Mouse (Mus musculus) frontal cortex, postnatal 36 days (tissue): ENCODE data around the gene Gmcl1.

Source experiments
- DNase-seq, 2 experiments: peaks; one replicate each; pipeline ENCODE4 v3.0.0; 2022; ENCODE audit warnings: low spot score in 2 of 2

The Gmcl1 gene

DNA sequence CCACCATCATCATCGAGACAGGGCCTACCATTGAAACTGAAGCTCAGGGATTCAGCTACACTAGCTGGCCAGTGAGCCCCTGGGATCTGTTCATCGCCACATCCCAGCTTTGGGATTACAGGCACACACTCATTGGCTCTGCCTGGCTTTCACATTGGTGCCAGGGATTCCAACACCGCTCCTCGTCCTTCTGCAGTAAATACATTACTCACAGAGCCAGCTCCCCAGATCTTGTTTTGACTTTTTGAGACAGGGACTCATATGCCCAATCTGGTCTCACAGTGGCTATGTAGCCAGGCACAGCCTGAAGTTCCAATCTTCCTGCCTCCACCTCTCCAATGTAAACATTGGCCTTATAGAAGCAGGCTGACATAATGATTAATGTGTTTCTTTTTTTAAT, 3.1 kb upstream of the Gmcl1 start:
- DNase-seq, result no peak

DNA sequence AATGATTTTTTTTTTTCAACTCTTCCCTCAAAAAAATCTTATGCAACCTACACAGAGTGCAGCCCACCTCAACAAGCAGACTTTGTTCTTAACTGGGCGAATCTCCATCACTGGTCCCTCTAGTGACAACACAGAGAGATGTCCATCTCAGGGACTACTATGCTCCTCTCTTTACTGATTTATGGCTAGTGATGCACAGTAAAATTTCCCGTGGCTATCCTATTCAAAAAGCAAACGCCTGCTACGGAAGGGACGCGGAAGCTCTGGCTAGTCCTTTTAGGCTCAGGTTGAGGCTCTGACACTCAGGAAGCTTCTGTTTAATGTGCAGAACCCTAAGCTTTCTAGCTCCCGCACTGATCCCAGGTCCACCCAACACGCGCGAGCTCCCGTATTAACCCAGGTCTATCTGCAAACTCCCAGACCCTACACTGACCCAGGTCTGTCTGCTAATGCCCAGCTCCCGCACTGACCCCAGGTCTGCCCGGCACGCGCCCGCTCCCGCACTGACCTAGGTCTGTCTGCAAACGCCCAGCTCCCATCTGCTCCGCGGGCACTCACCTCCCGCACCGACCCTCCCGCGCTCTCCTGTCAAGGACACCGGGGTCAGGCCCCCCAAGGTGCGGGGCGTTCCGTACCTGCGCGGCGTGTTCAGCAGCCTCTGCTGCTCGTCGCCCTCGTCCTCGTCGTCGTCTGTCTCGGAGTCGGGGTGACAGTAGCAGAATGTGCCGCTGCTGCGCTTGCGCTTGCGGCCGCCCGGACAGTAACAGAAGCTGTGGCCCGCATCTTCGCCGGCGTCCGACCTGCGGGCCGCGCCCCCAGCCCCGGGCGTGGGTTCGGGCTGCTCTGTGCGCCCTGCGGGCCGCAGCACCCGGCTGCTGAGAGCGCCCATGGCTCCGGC, 658 bp downstream of the Gmcl1 start:
- peak; percentile 38 to 63 for DNase-seq

DNA sequence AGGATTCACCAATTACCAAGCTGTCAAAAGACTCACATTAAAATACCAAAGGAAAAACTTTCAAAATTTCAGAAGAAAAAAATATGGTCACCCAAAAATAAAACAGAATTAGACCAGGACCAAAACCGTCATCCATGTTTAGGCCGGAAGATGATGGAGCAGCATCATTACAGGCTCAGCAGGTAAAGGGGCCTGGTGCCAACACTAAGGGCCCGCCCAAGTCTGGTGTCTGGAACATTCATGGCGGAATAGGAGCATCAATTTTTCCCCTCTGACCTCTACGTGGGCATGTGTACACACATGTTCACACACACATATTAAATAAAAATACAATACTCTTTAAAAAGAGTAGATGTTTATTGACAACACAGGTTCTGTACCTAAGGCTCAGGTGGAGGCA, 4.5 kb downstream of the Gmcl1 start:
- no peak for DNase-seq

DNA sequence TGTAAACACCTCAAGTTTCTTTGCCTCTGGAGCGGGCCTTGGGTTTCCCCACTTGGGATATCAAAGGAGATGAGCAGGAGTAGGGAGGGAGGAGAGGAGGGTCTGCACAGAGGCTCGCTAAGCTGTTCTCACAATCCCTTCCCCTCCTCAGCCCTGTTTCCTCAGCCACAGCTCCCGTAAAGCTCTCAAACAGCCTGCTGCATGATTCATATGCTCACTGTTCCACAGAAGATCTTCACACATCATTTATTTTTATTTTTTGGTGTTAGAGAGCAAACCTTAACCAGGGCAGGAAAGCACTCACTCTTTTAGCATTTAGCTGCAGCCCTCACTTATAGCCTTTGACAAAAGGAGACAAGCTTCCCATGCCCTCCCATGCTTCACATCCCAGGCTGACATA, 11.2 kb downstream of the Gmcl1 start:
- DNase-seq, result peak in 1 of 2 experiments; percentile 17

DNA sequence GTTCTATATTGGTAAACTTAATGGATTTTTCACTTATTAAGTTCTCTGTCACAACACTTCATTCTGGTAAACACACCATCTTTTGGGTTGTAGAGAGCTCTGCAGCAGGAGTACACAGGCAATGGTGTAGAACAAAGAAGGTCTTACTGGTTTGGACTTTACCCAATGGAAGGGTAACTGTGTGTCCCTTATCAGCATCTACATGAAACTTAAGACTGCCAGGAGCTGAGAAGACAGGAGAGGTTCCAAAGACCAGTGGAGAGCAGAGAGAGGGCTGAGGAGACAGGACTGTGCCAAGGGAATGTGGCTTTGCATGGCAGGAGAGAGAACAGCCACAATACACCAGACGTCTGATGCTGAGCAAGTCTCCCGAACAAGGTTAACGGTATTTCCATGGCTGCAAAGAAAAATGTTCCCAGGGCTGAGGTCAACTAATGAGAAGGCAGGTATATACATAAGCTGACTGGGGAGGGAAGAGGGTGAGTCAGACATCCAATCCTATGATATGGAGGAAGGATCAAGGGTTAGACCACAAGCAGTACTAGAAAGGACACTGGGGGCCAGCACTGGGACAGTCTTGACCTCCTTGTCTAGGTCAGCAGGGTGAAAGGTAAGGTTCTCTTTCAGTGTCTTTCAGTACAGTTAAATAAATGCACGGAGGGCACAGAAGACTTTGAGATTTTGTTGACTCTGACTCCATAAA, 25.0 kb downstream of the Gmcl1 start:
- no peak for DNase-seq

DNA sequence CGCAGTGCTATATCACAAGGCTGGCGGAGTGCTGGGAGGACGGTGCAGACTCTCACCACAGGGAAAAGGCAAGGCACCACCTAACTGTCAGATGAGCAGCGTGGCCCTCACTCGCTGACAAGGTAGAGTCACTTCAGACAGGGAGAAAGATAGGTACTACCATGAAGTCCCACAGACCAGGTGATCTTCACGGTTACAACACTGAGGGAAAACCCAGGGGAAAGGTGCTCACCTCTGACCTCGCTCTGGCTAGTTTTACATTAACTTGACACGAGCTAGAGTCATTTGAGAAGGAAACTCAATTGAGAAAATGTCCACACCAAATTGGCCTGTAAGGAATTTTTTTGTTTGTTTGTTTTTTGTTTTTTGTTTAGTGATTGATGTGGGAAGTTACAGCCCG, 30.6 kb downstream of the Gmcl1 start:
- no peak for DNase-seq

DNA sequence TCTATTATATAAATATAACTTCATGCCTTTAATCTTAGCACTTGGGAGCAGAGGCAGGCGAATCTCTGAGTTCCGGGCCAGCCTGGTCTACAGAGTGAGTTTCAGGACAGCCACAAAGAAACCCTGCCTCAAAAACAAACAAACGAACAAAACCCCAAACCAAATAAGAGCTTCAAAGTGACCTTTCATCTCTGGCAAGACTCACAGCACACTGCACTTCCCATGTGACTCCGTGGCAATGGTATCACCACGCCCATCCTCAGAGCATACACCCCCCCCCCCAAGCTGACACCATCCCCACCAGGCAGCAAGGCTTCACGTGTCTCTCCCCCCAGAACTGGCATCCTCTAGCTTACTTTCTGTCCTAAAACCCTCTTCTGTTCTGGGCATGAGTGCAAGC, 35.3 kb downstream of the Gmcl1 start:
- no peak for DNase-seq

DNA sequence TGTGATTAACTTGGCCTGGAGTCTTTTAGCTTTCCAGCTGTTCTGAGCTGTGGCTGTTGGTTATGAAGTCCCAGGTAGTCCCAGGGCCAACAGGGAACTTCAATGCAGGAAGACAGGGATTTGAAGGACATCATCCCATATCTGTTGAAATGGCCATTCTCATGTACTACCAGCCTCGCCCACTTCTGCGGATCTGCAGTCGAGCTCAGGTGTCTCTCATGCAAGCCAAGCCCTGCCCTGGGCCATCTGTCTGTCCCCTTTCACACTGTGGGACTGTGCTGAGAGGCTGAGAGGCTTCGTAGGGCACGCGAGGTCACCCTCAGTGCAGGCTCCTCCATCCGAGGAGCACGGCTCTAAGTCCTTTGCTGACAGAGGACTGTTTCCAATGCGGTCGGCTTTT, 37.0 kb downstream of the Gmcl1 start:
- DNase-seq, result no peak

DNA sequence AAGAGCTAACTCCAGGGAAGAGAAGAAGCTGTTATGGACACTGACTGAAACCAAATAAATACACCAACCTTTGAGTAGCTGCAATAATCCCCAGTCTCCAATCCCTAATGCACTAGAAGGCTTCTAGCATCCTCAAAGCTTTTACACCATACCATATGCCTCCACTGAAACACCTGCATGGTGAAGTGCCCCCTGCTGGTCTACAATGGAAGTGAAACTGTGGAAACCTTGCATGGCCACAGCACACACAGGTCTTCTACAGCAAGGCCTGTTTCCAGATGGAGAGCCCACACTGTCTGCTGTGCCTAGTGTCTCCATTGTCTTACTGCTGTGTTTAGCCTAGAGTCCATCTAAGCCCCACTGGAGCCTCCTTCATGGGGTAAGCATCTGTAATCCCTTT, 38.7 kb downstream of the Gmcl1 start:
- peak; percentile 45 to 58 for DNase-seq

DNA sequence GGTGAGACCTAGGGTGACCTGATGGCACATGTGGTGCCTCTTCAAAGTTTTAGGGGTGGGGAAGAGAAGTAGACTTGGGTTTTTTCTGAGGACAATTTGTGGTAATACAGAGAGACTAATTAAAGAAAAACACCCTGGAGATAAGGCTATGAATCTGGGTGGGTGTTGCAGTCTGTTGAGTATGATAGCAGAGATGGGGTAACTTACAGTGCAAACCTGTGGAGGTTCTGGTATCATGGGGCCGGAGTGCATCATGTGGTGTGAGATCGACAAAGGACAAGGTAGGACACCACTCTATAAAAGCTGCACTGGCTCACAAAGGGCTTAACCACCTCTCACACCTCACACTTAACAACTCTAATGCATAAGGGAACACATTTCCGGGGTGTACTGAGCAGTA, 43.5 kb downstream of the Gmcl1 start:
- DNase-seq, result no peak

DNA sequence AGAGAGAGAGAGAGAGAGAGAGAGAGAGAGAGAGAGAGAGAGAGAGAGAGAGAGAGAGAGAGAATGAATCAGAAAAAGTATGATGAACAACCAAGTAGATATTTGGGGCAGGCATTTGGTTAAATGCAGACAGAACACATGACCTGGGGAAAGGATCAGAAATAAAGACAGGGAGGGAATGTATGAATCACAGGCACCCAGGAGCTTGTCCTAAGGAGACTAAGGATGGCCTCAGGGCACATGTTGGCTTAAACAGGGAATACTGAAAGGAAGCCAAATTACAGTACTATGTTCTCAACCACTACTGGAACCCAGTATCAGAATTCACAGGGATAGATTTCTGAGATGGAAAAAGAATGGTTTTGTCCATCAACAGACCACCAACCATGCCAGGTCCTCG, 46.2 kb downstream of the Gmcl1 start:
- no peak for DNase-seq

DNA sequence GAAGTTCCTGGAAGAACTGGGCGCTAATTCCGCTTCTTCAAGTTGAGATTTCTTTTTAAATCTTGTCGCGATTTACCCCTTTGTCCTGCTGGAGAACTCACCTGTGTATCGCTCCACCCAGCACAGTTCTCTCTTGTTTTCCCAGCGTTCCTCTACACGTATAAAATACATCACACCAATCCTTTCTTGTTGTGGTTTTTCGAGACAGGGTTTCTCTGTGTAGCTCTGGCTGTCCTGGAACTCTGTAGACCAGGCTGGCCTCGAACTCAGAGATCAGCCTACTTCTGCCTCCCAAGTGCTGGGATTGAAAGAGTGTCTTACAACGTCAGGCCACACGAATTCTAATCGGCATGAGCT, 48.5 kb downstream of the Gmcl1 start:
- no peak for DNase-seq

DNA sequence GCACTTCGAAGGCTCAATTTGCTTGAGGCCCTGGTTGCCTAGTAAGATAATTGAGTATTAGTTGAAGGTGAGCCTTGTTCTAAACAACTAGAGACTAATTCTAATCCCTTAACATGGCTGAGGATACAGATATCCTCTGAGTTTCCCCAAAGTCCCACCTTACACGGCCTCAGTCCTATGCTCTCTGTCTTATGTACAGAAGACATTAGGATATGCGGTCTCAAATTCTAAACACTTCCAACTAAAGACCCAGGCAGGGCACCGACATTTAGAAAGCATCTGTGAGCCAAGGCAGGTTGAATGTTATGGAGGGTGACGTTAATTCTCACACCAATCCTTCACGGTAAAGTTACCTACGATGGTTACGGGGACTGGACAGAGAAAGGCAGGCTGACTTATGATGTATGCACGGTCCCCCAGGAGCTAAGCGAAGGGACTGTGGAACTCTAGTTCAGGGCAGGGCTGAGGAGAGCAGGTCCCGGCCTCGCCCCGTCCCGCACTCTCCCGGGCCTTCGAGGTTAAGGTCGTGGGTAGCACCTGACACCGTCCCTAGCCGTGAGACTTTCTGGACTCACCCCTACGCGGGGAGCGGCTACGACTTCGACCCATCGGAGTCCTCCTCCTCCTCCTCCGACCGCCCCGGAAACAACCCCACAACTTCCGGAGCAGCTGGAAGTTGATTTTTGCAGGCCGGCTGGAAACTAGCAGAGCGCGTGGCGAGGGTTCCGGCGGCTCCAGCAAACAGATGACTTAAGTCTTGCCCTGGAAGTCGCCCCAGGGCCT, 49.1 kb downstream of the Gmcl1 start, which contains the start of gene Snrnp27:
Snrnp27 (minus strand) TSS at position 651 of the 783 bp plus-strand sequence.
- DNase-seq, result peak; percentile 90 to 94

DNA sequence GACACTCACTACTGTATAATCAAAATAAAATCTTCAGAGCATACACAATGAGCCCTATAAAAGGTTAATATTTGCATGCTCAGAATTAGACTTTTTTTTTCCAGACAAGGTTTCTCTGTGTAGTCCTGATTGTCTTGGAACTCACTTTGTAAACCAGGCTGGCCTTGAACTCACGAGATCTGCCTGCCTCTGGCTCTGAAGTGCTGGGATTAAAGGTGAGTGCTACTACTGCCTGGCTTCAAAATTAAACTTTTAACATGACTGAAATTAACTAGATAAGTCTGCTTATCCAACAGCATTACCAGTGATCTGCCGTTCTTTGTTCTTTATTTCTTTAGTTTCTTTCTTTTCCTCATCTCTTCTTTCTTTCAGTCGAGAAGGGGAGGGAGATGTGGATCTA, 51.9 kb downstream of the Gmcl1 start:
- DNase-seq, result no peak

DNA sequence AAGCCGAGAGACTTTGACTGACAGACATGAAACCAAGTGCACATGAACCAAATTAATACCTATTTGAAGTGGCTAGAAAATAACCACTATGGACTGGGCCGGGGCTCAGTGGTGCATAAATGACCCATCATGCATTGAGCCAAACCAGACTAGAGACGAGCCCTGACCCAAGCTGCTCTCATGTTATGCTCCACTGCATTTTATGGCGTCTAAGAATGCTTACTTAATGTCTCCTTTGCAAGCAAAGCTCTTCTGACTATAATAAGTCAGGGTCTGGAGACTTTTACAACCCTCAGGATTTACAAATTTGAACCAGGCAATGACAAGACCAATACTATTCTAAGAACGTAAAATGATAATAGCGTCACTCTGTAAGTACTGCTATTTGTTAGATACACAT, 54.8 kb downstream of the Gmcl1 start:
- no peak for DNase-seq

DNA sequence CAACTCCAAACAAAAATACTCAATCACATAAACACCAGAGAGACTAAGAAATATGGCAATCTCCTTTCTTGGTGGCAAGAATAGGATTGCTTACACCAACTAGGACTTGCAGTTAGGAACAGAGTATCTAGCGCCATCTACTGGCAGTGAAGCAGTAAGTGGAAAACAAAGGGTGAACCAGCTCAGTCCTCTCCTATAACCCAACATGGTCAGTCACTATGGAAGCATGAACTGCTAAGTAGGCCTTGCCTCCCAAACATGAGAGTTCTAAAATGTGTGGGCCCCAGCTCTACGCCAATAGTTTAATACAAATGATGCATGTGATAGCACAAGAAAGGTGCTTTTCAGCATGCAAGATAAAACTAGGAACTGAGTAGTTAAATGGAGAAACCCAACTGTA, 62.3 kb downstream of the Gmcl1 start:
- DNase-seq, result peak; percentile 30 to 67

DNA sequence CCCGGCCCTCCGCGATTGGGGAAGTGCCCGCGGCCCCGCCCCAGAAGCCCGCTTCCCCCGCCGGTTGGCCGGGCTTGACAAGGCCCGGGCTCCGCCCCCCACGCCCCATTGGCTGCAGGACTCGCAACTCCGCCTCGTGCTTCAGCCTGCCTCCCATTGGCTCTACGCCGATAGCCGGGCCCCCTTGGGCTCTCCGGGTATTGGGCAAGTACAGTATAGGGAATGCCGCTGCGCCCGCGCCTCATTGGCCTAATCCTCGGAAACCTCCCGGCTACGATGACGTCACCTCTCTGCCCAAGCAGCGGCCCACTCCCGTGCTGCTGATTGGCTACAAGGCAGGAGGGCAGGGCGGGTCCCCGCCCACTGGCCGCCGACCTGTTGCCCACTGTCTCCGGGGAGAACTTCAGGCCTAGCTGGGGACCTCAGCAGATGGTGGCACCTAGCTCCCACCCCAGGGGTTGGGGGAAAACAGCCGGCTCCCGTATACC, 63.9 kb downstream of the Gmcl1 start:
- DNase-seq, result peak; percentile 100

DNA sequence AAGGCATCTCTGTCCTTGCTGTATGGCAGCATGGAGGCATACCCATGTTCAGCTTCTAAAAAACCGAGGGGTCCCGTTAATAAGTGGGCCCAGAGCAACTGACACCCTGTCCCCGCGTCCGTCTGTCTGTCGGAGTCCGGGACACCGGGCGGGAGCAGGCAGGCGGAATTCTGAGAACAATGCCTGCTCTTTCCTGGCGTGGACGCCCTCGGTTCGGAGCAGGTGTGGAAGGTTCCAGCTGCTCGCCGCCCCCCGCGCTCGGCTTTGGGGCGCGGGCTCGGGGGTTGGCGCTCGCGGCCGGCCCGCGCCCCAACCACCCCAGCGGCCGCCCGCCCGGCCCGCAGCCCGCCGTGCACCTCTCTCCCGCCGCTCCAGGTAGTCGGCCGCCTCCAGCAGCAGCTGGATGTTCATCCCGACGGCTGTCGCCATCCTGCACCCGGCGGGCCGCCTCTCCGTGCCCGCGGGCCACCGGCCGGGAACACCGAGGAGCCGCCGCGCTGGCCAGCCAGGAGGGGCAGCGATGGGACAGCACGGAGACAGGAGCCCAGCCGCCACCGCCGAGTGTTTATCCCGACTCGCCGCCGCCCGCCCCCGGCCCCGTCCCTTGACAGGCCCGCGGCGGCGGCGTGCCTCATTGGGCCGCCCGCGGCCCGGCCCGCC, 64.5 kb downstream of the Gmcl1 start, which contains the start of gene Mxd1:
Mxd1 (minus strand) TSS at position 582 of the 660 bp plus-strand sequence.
- DNase-seq, result no peak

DNA sequence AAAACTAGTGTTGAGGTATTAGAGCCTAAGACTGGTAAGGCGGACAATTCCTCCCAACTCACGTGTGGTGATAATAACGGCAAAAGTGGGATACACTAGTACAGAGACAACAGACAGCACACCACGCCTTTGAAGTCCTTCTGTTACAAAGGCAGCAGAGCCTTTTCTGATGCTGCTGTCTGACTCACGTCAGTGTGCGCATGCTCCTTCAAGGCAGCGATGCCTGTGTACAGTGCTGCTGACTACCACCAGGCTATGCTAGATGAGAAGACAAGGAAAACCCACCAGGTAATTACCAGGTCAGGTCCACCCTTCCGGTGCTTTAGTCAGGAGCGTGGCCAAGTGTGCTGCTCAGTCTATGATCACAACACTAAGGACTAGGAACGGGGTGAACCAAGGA, 66.1 kb downstream of the Gmcl1 start:
- DNase-seq, result no peak

DNA sequence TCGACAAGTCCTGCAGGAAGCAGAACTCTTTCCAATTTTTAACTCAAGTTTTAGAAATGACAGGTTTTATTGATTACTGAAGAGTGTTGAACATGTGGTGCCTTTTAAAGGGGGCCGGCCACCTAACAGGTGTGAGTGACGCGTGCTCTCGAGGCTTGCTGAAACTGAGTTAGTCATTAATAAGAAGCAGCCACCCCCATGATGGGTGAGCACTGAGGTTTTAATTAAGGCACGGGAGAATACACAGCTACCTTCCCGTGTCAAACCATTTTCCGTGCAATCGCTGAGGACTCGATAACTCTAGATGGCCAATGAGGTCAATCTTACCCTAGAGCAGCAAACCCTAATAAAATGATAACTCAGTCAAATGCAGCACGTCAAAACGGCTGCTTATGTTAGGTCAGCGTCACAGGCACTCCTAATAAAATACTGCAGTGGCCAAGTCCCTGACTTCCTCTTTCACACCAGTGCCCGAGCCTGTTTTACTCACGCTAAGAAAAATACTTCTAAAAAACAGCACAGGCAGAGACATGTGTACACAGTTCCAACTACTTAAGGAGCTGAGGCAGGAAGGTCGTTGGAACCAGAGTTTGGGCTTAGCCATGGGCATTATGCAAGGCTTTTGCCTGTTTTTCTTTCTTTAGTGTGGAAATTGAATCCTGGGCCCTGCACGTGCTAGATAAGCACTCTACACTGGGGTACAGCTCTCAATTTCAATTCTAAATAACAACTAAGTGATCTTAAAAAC, 67.4 kb downstream of the Gmcl1 start:
- no peak for DNase-seq

DNA sequence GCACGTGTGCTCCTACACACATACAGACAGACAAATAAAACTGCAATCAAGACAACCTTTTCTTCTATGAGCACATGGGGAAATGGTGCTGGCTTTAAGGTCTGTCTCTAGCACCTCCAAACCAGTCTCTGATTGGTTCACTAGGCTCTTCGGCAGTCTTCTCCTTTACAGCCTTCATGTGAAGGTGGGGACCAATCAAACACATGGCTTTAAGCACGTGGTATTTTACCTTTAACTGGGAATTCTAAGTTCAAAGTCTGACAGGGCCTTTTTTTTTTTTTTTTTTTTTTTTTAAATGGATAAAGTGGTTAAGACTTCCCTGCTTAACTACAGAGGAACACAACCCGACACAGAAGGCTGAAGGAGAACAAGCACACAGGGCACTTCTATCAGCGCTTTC, 68.1 kb downstream of the Gmcl1 start:
- DNase-seq, result no peak
